Mouse (Mus musculus): ENCODE data around the gene Mtus2. TPM values are rescaled to one million over a fixed set of nuclear protein-coding genes. Genes with fewer than 3 reads are reported as not detected.
A peak's percentile ranks its signal among the peaks of the same experiment; 100 is the strongest.
"Not testable (repeated sequence)": the region's sequence is repeated elsewhere in the genome, so short reads cannot be mapped to it uniquely, and the experiment has no call there.

Gene Mtus2
- total and polyA plus RNA-seq, 3 experiments: 2.7 to 7.7 (median 3.6) TPM

DNA sequence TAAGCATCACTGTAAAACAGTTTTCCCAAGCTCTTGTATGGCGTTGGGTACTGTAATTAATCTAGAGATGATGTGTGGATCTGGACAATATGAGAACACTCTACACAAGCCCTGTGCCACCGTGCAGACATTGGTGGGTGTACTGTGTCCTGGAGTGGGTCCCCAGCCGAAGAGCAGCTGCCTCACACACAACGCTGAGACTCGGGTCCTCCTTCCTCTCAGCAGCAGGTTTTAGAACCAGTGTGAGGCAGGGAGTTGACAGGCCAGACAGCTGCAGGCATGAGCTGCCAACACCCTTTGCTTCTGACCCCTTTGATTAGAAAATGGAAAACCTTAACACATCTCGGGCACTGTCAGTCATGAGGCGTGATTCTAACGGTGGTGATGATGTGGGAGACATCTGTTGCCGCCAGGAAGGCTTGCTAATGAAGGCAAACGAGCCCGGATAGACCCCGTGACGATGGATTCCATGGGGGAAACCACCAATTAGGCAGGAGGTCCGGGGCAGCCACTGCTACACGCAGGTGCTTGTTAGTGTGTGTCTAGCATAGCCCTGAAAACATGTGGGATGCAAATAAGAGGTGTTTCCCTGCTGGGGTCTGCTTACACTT, 158.2 kb downstream of the Mtus2 start:
- DNase-seq: no peak

DNA sequence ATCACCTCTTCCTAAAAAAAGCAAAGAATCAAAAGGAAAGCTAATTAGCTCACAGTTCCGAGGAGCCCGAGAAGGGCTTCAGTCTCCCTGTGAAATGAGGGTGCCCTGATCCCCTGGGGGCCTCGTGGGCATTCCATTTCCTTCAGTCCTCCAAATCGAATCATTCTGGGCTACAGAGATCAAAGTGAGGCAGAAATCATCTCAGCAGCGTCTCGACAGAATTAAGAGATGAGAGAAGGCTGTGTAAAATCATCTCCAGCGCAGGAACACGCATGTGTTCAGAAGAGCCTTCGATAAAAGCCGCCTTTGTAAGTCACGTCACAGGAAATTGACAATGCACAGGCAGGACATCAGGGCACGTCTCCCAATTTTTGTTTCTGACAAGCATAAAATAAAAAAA, 167.2 kb downstream of the Mtus2 start:
- no peak for DNase-seq

DNA sequence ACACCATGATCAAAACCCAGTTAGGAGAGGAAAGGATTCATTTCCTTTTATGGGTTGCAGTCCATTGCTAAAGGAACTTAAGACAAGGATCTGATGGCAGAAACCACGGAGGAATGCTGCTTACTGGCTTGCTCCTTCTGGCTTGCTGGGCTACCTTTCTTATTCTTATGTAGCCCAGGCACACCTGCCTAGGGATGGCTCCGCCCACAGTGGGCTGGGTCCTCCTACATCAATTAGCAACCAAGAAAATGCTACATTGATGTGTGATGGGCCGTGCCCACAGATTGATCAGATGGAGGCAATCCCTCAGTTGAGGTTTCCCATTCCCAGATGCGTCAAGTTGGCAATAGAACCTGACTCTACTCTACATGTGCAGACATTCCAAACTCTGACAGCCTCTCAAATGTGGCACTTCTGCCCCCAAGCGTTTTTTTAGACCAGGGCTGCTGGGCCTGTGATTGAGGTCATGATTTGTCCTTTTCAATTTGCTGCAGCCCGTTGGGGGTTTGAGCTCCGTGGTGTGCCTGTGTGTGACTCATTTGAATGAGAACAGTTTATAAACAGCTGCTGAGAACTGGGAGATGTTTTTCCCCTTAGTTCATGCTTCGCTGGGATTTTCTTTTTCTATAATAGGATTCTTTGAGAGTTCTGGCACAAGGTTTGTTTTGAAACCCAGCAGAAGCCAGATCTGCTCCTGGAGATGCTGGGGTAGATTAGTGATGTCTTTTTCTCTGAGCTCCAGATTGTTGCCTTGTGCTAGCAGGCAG, 173.8 kb downstream of the Mtus2 start:
- DNase-seq: peak; percentile 3

DNA sequence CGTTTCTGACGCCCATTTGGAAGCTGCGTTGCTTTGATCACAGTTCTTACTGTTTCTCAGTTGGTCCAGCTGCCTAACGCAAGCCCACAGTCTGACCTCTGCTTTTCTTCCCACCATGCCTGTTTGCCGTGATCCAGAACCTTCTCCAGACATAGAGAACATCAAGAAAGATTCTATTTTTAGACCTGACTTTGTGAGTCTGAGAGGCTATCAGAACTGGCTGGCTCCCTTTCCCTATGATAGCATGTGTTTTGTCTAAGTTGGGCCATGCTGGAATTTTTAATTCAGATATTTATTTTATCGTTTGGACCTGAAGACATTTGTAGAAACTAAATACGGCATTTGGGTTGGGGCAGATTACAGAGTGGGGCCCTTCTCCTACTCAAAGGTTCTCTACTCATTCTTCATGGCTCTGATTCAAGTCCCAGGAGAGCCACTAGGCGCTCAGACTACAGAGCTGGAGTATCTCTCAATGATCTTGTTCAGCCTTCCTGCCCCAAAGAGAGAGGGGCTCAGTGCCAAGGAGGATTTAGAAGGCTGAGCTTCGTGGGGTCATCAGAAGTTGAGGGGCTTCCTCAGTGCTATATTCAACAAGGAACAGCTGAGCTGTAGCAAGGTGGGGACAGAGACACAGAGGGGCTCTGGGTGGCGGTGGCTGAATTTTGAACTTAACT, 174.5 kb downstream of the Mtus2 start:
- peak; percentile 1 for DNase-seq

DNA sequence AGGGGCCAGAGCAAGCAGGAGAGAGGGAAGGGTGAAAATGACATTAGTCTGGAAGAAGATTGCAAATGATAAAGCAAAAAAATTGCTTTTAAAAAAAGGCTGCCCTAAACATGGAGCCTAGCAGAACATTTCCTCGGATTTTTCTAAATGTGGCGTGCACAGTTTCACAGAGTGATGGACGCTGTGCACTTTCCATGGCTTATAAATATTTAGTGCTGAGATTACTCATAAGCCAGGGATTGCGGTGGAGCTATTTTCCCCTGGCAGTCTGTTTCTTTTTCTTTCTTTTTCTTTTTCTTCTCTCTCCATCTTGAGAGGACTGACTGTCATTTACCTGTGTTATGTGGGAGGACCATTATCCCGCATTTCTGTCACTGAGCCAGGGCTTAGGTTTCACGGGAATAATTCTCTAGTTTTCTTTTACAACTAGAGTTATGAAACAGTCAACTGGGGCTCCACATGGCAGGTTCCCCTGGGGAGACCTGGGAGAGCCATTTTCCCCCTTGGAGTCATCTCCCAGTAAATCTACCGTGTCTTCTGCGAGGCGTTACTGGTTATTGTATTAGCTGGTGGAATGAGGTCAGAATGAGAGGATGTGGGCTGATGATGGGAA, 176.4 kb downstream of the Mtus2 start:
- no peak for DNase-seq

DNA sequence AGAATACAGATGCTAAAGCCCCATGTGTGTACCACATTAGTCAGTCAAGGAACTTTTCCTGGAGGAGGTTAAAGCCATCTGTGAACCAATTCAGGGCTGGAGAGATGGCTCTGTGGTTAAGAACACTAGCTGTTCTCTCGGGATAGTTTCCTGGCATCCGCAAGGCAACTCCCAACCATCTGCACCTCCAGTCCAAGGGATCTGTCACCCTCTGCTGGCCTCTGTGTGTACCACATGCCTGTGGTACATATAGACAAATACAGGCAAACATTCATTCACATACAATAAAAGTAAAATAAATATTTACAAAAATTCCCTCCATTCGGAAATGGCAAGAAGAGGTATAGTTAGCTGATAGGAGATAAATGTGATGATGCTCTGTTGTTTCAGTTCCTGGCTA, 184.5 kb downstream of the Mtus2 start:
- no peak for DNase-seq

DNA sequence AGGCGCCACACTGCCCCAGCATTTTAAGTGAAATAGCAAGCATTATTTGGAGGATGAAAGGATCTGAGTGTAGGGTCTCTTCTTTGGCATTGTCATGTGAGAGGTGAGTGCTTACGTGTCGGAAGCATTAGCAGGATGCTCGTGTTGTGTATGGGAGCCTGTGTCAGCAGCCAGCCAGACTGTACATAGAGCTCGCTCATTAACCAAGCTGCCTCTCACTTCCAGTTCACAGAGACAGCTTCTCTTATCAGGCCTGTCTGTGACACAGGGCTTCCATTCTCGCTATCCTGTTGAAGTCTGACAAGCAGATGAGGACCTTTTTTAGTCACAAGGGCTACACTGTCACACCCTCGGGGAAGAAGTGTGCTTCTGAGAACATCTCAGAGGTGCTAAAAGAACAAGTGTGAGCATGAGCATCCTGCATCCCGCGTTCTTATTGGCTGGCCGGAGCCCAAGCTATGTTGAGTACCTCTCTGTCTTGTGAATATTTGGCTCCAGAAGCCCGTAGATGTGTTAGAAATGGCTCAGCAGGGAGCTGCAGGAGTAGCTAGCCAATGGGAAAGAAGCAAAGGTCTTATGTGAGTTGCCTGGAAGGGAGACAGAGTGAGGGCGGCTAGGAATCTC, 189.2 kb downstream of the Mtus2 start:
- no peak for DNase-seq

DNA sequence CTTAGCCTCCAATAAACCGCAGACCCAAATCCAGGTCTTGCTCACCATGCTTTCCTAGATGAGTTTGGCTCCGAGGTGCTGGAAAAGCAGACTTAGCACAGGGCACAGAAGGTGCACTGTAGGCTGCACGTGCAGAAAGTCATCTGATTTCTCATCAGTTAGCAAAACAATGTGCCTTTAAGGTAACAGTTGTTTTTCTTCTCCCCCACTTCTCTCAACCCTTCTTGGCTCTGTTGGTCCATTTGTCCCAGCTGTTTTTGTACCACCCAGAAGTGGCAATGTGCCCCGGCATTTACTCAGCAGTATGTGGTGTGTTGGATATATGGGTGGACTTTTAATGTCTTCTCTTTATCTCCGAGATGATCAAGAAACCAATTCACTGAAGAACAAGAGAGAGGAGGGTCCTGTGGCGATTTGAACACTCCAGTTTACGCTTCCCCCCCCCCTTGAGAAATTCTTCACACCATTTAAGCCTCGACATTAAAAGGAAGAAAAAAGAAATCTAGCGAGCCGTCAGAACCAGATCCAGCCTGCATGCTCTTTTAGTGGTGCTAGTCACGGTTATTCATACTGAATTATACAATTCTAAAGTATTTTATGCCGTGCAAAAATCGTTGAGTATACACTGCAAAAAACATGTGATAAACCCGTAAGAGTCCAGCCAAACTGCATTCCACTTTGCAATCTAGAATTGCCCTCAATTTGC, 194.9 kb downstream of the Mtus2 start:
- no peak for DNase-seq

DNA sequence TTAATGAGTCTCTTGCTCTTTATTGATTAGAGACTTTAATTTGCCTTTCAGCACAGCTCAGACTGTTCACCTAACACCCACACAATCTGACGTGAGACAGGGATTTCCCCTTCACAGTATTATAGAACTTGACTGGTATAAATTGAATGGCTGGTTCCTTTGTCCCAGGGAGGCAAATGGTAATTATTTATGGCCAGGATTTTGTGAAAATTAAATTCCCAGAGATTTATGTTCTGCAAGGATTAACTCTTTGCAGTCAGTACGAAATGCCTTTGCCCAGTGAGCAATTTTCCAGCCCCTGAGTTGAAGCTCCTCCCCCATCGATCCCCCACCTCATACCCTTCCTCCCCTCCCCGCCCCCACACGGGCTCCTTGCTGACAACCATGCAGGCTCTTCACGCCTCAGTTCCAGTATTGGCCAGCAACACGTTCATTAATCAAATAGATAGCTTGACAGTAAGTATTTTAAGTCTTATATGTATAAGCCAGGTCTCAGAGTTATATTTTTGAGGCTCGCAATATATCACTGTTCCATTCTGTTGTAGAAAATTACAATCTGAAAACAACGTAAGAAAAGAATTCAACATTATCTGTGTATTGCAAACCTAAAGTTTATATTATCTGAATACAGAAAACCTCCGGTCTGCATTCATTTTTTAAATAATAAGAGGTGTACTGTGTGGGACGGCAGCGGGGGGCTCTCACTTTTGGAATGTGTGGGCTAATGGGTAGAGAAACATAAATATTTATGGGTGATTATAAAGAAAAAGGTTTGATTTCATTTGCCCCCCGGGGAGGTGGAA, 195.7 kb downstream of the Mtus2 start:
- no peak for DNase-seq

DNA sequence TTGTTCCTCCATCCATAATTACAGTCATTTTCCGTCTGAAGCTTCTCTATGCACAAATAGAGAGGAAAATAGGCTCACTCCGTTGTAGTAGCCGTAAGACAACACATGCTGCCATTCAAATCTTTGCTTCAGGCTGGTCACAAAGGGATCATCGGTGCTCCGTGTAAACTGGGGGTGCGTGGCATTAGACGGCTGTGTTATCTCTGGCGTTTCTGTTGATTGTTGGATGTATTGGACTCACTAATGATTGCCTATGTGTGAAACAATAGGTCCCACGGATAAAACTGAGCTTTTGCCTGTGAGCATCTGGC, 196.2 kb downstream of the Mtus2 start:
- no peak for DNase-seq

DNA sequence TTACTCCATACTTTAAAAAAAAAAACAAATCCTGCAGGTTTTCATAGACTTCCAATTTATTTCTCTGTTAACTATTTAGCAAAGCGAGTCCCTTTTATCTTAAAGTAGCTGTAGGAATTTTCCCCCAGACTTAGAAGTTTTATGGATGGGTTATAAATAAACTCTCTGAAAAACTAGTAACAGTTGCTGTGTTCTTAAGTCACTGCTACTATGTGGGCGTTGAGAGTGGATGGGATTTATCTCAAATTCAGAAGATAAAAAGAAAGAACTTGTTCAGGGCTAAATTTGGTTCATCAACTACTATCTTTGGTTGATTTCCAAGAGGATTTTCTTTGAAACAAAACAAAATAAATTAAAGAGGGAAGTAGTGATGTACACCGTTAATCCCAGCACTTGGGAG, 197.6 kb downstream of the Mtus2 start:
- no peak for DNase-seq

DNA sequence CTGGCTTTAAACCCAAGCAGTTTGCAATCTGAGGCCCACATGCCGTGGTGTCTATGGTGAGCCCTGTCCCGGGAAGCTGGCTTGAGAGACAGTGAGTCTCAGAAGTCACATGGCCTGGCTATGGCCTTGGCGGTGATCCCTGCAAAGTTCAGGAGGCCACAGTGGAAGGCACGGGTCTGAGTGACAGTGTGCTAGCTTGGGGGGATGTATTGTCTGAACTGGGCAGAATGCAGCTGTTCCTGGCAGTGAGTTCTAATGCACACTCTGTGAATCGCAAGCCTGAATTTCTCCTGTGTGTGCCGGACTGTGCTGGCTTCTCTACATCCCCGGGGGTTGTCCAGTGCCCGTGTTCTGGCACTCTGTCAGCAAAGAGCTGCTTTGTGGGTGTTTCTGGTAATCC, 202.2 kb downstream of the Mtus2 start:
- peak; percentile 32 for DNase-seq

DNA sequence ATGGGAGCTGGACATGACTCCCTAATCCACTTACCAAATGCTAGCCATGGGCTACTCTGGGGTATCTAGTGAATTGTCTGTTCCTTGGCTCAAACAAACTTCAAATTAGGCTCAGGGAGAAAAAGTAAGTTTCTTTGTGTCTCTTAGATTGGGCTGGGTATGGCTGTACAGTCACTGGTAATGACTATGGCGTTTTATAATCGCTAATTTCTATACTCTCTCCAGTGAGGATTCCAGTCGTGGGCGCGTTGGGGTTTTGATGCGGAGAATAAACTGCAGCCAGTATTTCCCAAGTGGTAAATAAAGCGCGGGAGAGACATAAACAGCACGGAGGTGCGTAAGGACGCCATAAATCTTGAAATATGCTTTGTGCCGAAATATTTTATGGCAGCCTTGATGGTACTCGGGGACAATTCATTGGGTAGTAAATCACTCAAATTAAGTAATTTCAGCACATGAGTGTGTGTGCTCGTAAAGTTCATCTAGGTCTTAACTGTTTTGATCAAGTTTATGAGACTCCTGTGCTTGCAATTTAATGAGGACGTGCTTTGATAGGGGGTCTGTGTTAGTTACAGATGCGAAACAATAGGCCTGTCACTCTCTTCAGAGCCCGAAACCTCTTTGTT, 203.5 kb downstream of the Mtus2 start:
- no peak for DNase-seq

DNA sequence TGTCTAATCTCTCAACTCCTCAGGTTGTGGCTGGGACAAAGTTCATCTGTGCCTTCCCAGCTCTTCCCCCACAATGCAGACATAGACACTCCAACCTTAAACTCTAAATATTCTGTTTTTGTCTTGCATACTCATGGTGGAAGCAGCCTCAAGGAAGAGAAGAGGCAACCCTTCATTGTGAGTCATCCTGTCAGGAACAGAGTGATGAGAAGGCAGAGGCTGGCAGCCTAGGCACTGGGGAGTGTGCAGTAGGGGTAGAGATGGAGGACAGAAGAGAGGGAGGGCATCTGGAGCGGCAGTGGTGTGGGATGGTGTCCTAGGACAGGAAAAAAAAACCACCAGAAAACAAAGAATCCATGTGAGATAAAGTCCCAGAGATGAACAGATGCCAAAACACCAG, 208.0 kb downstream of the Mtus2 start:
- no peak for DNase-seq

DNA sequence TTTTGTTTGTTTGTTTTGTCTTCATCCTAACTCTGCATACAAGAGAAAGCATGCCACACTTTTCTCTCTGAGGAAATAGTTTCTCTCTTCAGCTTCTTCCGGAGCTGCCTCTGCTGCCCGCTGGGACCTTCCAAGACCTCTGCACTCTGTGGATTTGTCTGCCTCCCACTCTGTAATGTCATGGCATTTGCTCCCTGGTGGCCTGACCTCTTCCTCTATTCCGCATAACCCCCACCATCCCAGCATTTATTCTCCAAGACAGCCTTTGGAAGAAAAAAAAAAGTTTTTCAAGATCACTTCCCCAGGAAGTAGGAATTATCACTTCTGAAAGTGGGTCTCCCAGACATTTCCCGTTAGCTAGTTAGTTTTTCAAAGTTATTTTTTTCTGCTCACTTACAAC, 218.0 kb downstream of the Mtus2 start:
- DNase-seq: no peak

DNA sequence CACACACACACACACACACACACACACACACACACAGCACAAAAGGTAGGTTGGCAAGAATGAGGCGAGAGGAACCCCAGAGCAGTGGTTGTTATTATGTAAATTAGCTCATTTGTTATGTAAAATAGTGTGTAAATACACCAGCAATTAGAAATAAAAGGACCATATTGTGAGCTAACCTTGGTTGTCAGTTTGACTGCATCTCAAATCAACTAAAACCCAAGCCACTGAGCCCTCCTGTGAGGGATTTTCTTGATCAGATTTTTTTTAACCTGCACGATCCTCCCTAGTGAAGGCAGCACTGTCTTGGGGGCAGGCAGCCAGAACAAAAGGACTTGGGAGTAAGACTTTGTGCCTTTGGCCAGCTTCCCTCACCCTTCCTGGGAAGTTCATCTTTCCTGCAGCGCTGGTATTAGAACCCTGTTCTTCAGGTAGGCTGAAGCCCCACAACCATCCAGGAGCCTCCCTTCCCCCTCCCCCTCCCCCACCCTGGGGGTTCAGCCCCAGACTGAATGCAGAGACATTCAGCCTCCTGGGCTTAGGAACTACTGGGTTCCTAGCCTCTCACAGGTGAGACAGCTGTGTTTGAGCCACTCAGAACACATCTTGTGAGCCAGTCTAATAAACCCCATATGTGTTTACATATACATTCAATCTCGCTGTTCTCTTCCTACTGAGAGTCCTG, 218.8 kb downstream of the Mtus2 start:
- DNase-seq: no peak

DNA sequence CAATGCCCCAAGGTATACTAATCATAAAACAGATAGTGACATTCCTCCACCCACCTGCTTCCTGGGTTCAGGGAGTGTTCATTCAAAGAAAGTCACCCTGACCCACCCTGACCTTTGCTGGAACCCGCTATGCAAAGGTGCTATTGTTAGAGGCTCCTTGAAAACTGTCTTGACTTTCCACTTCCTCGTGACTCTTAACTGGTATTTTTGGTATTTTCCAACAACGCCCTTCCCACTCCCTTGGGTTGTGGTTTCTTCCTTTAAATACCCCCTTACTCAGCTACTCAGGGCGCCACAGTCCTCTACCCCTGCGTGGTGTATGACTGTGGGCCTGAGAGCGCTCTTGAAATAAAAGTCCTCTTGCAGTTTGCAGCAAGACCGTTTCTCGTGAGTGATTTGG, 219.4 kb downstream of the Mtus2 start:
- DNase-seq: not testable (repeated sequence)

DNA sequence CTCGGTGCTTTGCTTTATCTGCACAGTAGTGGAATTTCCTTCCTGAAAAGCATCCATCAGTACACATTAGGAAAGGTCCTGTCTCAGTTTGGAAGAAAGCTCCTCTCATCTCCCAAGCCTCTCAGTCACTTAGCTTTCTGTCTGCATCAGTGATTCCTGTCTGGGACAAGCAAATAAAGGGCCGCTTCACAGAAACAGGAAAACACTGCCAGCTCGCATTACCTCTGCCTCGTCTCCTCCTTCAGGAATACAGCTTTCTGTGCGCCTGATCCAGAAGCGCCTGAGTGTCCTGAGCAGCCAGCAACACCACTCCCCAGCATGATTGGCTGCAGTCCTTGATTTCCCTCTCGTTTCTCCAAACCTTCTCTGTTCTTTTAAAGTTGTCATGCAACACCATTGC, 222.1 kb downstream of the Mtus2 start:
- DNase-seq: no peak

DNA sequence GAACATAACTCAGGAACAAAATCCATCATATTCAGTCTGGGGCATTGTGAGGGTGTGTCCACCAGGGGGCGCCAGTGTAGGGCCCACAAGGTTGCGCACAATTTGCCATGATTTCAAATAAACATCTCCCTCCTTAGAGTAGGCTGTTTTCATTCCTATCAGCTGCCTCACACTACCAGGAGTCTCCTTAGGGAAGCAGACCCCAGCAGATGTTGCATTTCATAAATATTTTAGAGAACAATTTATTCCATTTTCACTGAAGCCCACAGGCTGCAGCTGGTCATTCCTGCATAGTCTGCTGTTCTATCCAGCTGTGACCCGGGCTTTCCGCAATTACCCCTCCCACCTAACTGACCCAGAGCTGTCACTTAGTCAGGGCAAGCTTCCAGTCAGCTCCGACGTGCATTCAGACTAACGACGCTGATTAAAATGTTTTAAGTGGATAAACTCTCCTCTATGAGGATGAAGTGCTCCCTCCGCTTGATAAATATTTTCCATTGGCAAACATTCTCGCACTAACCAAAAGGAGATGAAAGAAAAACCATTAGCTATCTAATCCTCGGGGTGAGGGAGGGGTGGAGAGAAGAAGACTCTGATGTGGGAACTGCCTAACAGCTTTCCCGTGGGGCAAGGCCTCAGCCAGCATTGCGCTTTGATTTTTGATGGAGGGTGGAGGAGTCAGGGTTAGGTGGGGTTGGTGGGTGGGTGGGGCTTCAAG, 223.6 kb downstream of the Mtus2 start:
- no peak for DNase-seq

DNA sequence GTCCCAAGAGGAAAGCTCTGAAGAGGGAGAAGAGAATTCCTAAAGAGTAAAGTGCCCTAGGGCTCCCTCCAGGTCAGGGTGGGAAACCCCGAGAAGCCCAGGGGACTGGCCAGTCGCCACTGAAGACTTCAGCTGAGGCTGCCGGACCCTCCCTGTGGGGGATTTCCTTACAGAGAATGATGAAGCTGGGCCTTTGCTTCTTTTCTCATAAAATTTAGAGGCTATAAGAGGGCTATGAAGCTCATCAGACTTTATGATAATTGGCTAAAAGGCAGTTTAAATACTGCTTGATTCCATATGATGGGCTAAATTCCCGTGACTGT, 224.1 kb downstream of the Mtus2 start:
- no peak for DNase-seq

Measured in adrenal gland, adult 2 months (tissue).